Mouse (Mus musculus): ENCODE results near the gene Ugt3a2.

The Ugt3a2 gene

GRCm38 (mm10) chr15:9335341-9335740, at the start of gene Ugt3a2:
Gene Ugt3a2, plus strand, starts transcription at chr15:9335550.
- in situ Hi-C loops (cut with MboI), result no loop called here

GRCm38 (mm10) chr15:9289660-9290059, 45.7 kb upstream of the Ugt3a2 start:
- in situ Hi-C loops (cut with MboI), result no loop called here

GRCm38 (mm10) chr15:9305978-9306692, 29.2 kb upstream of the Ugt3a2 start:
- in situ Hi-C loops (cut with MboI), result no loop called here

GRCm38 (mm10) chr15:9334596-9334995, 754 bp upstream of the Ugt3a2 start:
- in situ Hi-C loops (cut with MboI), result no loop called here

- in situ Hi-C loops (cut with MboI), result no loop called here
Observed at GRCm38 (mm10) chr15:9336616-9337015, 1.3 kb downstream of the Ugt3a2 start.

- in situ Hi-C loops (cut with MboI), result no loop called here
Observed at GRCm38 (mm10) chr15:9337021-9337420, 1.7 kb downstream of the Ugt3a2 start.

- in situ Hi-C loops (cut with MboI), result no loop called here
Observed at GRCm38 (mm10) chr15:9348739-9349138, 13.4 kb downstream of the Ugt3a2 start.

- in situ Hi-C loops (cut with MboI), result no loop called here
Observed at GRCm38 (mm10) chr15:9362801-9363200, 27.5 kb downstream of the Ugt3a2 start.

- in situ Hi-C loops (cut with MboI), result no loop called here
Observed at GRCm38 (mm10) chr15:9368774-9369173, 33.4 kb downstream of the Ugt3a2 start.

- in situ Hi-C loops (cut with MboI), result no loop called here
Observed at GRCm38 (mm10) chr15:9376281-9376680, 40.9 kb downstream of the Ugt3a2 start.

GRCm38 (mm10) chr15:9409475-9409874, 74.1 kb downstream of the Ugt3a2 start:
- in situ Hi-C loops (cut with MboI), result no loop called here

Measured in mature B cell (primary cell).